Mouse (Mus musculus): ENCODE results near the gene Hdac1. TPM values are rescaled to one million over a fixed set of nuclear protein-coding genes. Genes with fewer than 3 reads are reported as not detected.

The Hdac1 gene
- polyA plus RNA-seq, 1 experiment, result 55.4 TPM

- no peak overlapping the region for H3K4me3 ChIP-seq (ENCODE audit: insufficient read depth, low read length)
- no peaks in the 10 kb centered on the region for H3K4me1 ChIP-seq (ENCODE audit: control insufficient read depth, insufficient read depth, low read length)
- H3K27ac ChIP-seq (ENCODE audit: insufficient read depth, low read length), result no peak overlapping the region
- TF ChIP-seq CTCF (IDR thresholded peaks at IDR 0.05; ENCODE audit: extremely low read depth, insufficient read depth, low read length), result 0 out of 2 replicates have a peak, but pooled peaks have one; percentile 23
- TF ChIP-seq POLR2A (IDR thresholded peaks at IDR 0.05; ENCODE audit: extremely low read depth, insufficient read depth, low read length), result no peak
These were observed 34.5 kb upstream of the Hdac1 start for GRCm38 (mm10) chr4:129576863-129577491.

DNA sequence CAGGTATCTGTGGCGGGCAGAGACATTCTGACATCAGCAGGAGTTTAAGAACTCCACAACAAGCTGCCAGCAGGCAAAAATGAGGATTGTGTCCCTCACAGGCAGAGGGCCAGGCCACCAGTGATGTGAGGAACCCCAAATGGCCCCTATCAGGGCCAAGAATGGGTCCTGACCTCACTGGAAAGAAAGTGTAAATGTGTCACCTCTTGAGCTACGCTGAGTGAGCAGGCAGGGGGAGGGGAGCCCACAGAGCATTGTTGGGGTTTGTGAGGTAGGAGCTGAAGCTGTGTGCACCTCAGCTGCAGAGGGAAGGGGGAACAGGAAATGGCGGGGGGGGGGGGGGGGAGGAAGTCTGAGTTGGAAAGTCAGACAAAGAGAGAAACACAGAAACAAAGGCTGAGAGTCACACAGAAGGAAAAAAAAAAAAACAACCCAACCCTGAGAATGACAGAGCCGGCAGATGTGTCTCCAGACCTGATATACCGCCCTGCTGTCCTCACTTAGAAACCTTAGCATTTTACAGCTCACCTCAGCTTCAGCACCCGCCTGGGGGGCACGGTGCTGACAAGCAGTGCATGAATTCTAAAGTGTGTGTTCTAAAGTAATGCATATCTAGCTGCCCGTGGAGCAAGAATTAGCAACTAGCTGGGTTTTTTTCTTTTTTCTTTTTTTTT, 32.8 kb upstream of the Hdac1 start:
- Histone ChIP-seq H3K4me1 (ENCODE audit: control insufficient read depth, insufficient read depth, low read length) (no peaks in the 10 kb centered on the region), H3K27ac (ENCODE audit: insufficient read depth, low read length) (no peak overlapping the region), H3K4me3 (ENCODE audit: insufficient read depth, low read length) (no peak overlapping the region)
- TF ChIP-seq CTCF (IDR thresholded peaks at IDR 0.05; ENCODE audit: extremely low read depth, insufficient read depth, low read length) (no peak), POLR2A (IDR thresholded peaks at IDR 0.05; ENCODE audit: extremely low read depth, insufficient read depth, low read length) (no peak)

DNA sequence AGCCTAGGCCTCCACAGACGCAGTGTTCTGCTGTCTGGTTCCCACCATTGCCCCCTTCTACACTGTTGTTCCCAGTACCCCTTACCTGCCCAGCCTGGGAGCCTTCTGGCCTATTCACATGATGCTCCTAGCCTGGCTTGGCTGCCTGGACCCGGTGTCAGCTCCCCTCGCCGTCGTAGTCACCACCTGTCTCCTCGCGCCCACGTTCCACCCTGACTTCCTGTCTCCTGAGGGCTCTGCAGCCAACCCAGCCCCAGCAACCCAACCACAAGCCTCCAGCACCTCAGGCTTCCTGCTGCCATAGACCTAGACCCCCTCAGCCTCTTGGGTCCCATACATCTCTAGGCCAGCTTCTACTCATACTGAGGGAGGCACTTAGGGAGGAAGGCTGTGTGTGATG, 30.9 kb upstream of the Hdac1 start, which contains the start of gene Lck:
Gene Lck (minus strand): TSS at position 212 of the 400 bp plus-strand sequence.
- TF ChIP-seq CTCF (IDR thresholded peaks at IDR 0.05; ENCODE audit: extremely low read depth, insufficient read depth, low read length), result no peak
- TF ChIP-seq POLR2A (IDR thresholded peaks at IDR 0.05; ENCODE audit: extremely low read depth, insufficient read depth, low read length), result no peak
- Histone ChIP-seq H3K4me1 (ENCODE audit: control insufficient read depth, insufficient read depth, low read length) (no peaks in the 10 kb centered on the region), H3K27ac (ENCODE audit: insufficient read depth, low read length) (no peak within 1 kb of the TSS), H3K4me3 (ENCODE audit: insufficient read depth, low read length) (no peak within 1 kb of the TSS)

- no peaks in the 10 kb centered on the region for H3K4me1 ChIP-seq (ENCODE audit: control insufficient read depth, insufficient read depth, low read length)
- H3K27ac ChIP-seq (ENCODE audit: insufficient read depth, low read length), result no peak overlapping the region
- TF ChIP-seq CTCF (IDR thresholded peaks at IDR 0.05; ENCODE audit: extremely low read depth, insufficient read depth, low read length) (no peak), POLR2A (IDR thresholded peaks at IDR 0.05; ENCODE audit: extremely low read depth, insufficient read depth, low read length) (no peak)
- H3K4me3 ChIP-seq (ENCODE audit: insufficient read depth, low read length), result no peak overlapping the region
These were observed 30.5 kb upstream of the Hdac1 start for GRCm38 (mm10) chr4:129573093-129573370.

DNA sequence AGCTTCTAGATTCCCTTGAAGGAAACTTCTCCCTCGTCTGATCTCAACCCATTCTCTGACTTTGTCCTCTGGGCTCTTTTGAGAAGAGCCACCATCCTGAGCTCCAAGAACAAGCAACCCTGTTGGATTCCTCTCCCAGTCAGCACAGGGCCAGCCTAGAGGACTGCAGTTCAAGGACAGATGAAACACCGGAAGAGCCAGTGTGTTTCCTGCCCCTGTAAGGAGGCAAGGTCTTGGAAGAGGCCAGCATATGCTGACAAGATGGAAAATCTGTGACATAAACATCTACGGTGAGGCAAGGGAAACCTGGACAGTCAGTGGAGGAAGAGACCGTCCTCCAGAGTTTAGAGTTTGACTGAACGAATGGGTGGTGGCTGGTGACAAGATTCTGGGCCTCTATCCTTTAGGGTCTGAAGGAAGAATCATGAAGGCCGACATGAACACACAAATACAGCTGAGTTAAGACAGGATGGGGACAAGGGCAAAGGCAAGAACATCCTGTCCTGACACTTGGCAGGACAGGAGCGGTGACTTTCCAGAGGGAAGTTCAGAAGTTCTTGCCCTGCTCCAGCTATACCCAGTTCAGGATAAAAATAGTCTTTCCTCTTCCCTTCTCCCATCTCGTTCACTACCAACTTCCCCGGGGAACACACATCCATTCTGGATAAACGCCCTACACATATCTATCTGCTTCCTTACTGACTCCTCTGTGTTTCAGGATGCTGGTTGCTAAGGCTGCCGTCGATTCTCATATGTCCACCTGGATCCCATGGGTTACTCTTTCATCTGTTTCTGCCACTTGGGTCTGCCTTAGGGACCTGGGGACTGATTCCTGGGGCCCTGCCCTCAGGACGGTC, 30.0 kb upstream of the Hdac1 start:
- Histone ChIP-seq H3K27ac (ENCODE audit: insufficient read depth, low read length) (no peak overlapping the region), H3K4me3 (ENCODE audit: insufficient read depth, low read length) (no peak overlapping the region), H3K4me1 (ENCODE audit: control insufficient read depth, insufficient read depth, low read length) (no peaks in the 10 kb centered on the region)
- no peak for TF ChIP-seq POLR2A (IDR thresholded peaks at IDR 0.05; ENCODE audit: extremely low read depth, insufficient read depth, low read length)
- no peak for TF ChIP-seq CTCF (IDR thresholded peaks at IDR 0.05; ENCODE audit: extremely low read depth, insufficient read depth, low read length)

GRCm38 (mm10) chr4:129571551-129572084, 29.1 kb upstream of the Hdac1 start:
- Histone ChIP-seq H3K4me3 (ENCODE audit: insufficient read depth, low read length) (no peak overlapping the region), H3K27ac (ENCODE audit: insufficient read depth, low read length) (no peak overlapping the region)
- TF ChIP-seq POLR2A (IDR thresholded peaks at IDR 0.05; ENCODE audit: extremely low read depth, insufficient read depth, low read length) (no peak), CTCF (IDR thresholded peaks at IDR 0.05; ENCODE audit: extremely low read depth, insufficient read depth, low read length) (no peak)

GRCm38 (mm10) chr4:129570028-129570427, 27.5 kb upstream of the Hdac1 start:
- Histone ChIP-seq H3K4me3 (ENCODE audit: insufficient read depth, low read length) (no peak overlapping the region), H3K27ac (ENCODE audit: insufficient read depth, low read length) (no peak overlapping the region)

More at GRCm38 (mm10) chr4:129571551-129572084, 29.1 kb upstream of the Hdac1 start:
- H3K4me1 ChIP-seq (ENCODE audit: control insufficient read depth, insufficient read depth, low read length), result no peaks in the 10 kb centered on the region

GRCm38 (mm10) chr4:129568366-129568765, 25.9 kb upstream of the Hdac1 start:
- no peak overlapping the region for H3K27ac ChIP-seq (ENCODE audit: insufficient read depth, low read length)
- TF ChIP-seq POLR2A (IDR thresholded peaks at IDR 0.05; ENCODE audit: extremely low read depth, insufficient read depth, low read length), result no peak
- no peak for TF ChIP-seq CTCF (IDR thresholded peaks at IDR 0.05; ENCODE audit: extremely low read depth, insufficient read depth, low read length)
- H3K4me1 ChIP-seq (ENCODE audit: control insufficient read depth, insufficient read depth, low read length), result no peaks in the 10 kb centered on the region
- H3K4me3 ChIP-seq (ENCODE audit: insufficient read depth, low read length), result no peak overlapping the region

More at GRCm38 (mm10) chr4:129570028-129570427, 27.5 kb upstream of the Hdac1 start:
- no peaks in the 10 kb centered on the region for H3K4me1 ChIP-seq (ENCODE audit: control insufficient read depth, insufficient read depth, low read length)
- TF ChIP-seq POLR2A (IDR thresholded peaks at IDR 0.05; ENCODE audit: extremely low read depth, insufficient read depth, low read length), result no peak

- Histone ChIP-seq H3K4me3 (ENCODE audit: insufficient read depth, low read length) (no peak overlapping the region), H3K27ac (ENCODE audit: insufficient read depth, low read length) (no peak overlapping the region)
- TF ChIP-seq POLR2A (IDR thresholded peaks at IDR 0.05; ENCODE audit: extremely low read depth, insufficient read depth, low read length) (no peak), CTCF (IDR thresholded peaks at IDR 0.05; ENCODE audit: extremely low read depth, insufficient read depth, low read length) (no peak)
These were observed 22.6 kb upstream of the Hdac1 start for GRCm38 (mm10) chr4:129565139-129565538.

More at GRCm38 (mm10) chr4:129565139-129565538, 22.6 kb upstream of the Hdac1 start:
- H3K4me1 ChIP-seq (ENCODE audit: control insufficient read depth, insufficient read depth, low read length), result no peaks in the 10 kb centered on the region
